Mouse (Mus musculus) testis, adult 2 months (tissue): ENCODE data around the gene Cxcl10. TPM values are rescaled to one million over a fixed set of nuclear protein-coding genes. Genes with fewer than 3 reads are reported as not detected.

Source experiments
- H3K27ac ChIP-seq: fragments of 200-500 bp; 2 replicates; pipeline ENCODE4 v1.5.1; 2012; ENCODE audit warnings: low read depth, low read length; ENCODE audit not compliant: control insufficient read depth, insufficient read depth
- H3K27me3 ChIP-seq: fragments of 200-500 bp; 2 replicates; pipeline ENCODE4 v1.6.1; 2012; ENCODE audit warnings: mild to moderate bottlenecking, low read length, moderate library complexity; ENCODE audit not compliant: control insufficient read depth, insufficient read depth
- H3K36me3 ChIP-seq: fragments of 200-500 bp; 2 replicates; pipeline ENCODE4 v1.6.1; 2012; ENCODE audit warnings: mild to moderate bottlenecking, low read length; ENCODE audit not compliant: control insufficient read depth, insufficient read depth
- H3K4me1 ChIP-seq: fragments of 200-500 bp; 2 replicates; pipeline ENCODE4 v1.6.1; 2012; ENCODE audit warnings: low read length; ENCODE audit not compliant: control insufficient read depth, insufficient read depth
- H3K4me3 ChIP-seq: fragments of 200-500 bp; 2 replicates; pipeline ENCODE4 v1.5.1; 2012; ENCODE audit warnings: low read depth, mild to moderate bottlenecking, low read length, moderate library complexity, mixed read lengths; ENCODE audit not compliant: control insufficient read depth
- CTCF ChIP-seq: fragments of 200-500 bp; IDR thresholded peaks from 2 replicates; pipeline ENCODE4 v1.5.1; 2012; ENCODE audit warnings: low read depth, mild to moderate bottlenecking, inconsistent platforms, low read length, moderate library complexity; ENCODE audit not compliant: control insufficient read depth, insufficient read depth, insufficient replicate concordance
- POLR2A ChIP-seq: fragments of 200-500 bp; IDR thresholded peaks from 2 replicates; pipeline ENCODE4 v1.6.1; 2012; ENCODE audit warnings: low read depth, mild to moderate bottlenecking, inconsistent platforms, low read length, moderate library complexity; ENCODE audit not compliant: control insufficient read depth
- polyA plus RNA-seq: library from polyadenylated mRNA; depleted of rRNA; stranded (reverse); fragments of >200 nt; gene quantifications from 2 replicates; pipeline ENCODE4 v1.2.3, GENCODE M21; 2012; rRNA removed

Cxcl10 gene
- 0.76 TPM in 1 of 2 replicates, not detected in the other for polyA plus RNA-seq

DNA sequence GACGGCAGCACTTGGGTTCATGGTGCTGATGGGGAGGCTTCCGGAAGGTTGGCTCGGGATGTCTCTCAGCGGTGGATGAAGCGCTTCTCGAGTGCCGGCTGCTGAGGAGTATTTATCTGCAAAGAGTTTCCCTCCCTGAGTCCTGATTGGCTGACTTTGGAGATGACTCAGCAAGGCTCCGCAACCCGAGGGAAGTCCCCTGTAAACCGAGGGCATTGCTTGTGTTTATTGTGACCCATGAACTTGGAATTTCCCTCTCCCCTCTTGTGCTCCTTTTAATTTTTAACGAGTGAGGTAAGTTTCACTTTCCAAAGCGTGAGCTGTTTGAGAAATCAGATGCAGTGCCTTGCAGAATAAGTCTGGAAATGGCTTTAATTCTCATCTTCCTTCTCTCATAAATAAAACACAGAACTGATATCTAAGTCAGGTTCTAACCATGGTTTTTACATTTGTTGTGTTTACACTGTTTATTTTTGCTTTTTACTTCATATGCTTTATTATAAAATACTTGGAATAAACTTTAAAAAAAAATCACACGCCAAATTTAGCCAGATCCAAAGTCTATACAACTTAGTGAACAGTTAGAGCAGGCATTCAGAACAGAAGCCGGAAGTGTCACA is at the start of gene Cxcl10:
Gene Cxcl10 (minus strand): TSS at position 96 of the 620 bp plus-strand sequence.
- Histone ChIP-seq H3K27ac (no peak within 1 kb of the TSS), H3K36me3 (no peaks in the 10 kb centered on the region; the same call in 1 of the 2 replicates), H3K4me3 (no peak within 1 kb of the TSS), H3K4me1 (peaks cover 2% of the 10 kb centered on the region; the same call in 1 of the 2 replicates), H3K27me3 (no peaks in the 10 kb centered on the region)
- no peak for TF ChIP-seq CTCF
- TF ChIP-seq POLR2A = no peak

DNA sequence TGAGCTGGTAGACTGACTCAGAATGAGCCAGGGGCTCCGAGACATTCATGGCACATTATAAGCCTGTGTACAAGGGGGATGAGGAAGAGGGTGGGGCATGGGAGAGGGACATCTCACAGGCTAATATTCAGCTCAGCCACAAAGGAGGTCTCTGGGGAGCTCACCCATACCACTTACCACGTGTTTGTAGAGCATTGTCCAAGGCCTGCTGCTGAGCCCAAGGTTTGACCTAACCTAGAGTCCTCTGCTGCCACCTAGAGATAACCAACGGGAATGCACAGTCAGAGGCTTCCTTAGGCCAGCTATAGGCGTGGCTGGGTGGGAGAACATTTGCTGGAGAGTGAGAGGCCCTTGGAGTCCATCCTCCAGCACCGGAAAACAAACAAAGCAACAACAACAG is 49.5 kb upstream of the Cxcl10 start:
- H3K27me3 ChIP-seq = no peaks in the 10 kb centered on the region
- H3K4me3 ChIP-seq = no peak overlapping the region
- H3K27ac ChIP-seq = peak overlapping the region; percentile 33; the same call in 1 of the 2 replicates
- TF ChIP-seq POLR2A (no peak), CTCF (peak; percentile 70; the same call in 1 of the 2 replicates)
- H3K36me3 ChIP-seq = peaks cover 1% of the 10 kb centered on the region; the same call in 1 of the 2 replicates
- H3K4me1 ChIP-seq = peaks cover 2% of the 10 kb centered on the region; the same call in 1 of the 2 replicates

DNA sequence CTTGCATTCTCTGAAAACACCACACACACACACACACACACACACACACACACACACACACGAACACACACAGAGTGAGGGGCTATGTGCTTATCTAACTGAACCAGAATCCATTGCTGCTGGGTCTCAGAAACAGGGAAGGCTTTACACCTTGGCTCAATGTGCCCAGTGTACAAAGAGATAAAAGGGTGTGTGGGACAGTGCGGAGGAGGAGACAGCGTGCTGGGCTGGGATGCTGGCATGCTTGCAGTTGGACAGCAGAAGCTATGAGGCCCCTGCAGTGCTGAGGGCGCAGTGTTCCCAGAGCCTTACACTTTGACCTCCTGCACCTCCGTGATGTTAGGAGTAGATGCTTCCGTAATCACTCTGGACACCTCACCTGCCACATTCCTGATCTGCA is 47.8 kb upstream of the Cxcl10 start:
- no peak for TF ChIP-seq POLR2A
- no peak for TF ChIP-seq CTCF
- Histone ChIP-seq H3K27ac (peak overlapping the region; percentile 3), H3K36me3 (peaks cover 1% of the 10 kb centered on the region; the same call in 1 of the 2 replicates), H3K27me3 (no peaks in the 10 kb centered on the region), H3K4me1 (peaks cover 12% of the 10 kb centered on the region), H3K4me3 (no peak overlapping the region)

DNA sequence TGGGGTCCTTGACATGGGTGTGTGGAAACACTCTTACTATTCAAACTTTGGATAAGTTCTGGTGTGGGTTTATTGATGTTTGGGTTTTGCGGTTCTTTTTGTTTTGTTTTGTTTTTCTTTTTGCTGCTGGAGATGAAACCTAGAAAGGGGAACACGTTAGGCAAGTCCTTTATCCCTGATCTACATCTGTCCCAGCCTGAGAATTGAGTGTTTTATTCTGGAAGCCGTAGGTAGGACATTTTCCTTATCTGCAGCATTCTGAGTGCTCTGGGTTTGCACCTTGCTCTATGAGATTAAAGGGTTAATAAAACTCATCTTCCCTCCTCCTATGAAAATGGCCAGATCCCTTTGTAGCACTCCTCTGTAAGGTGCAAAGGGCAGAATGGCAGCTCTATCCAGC is 47.1 kb upstream of the Cxcl10 start:
- TF ChIP-seq CTCF = no peak
- no peak for TF ChIP-seq POLR2A
- H3K27me3 ChIP-seq = no peaks in the 10 kb centered on the region

DNA sequence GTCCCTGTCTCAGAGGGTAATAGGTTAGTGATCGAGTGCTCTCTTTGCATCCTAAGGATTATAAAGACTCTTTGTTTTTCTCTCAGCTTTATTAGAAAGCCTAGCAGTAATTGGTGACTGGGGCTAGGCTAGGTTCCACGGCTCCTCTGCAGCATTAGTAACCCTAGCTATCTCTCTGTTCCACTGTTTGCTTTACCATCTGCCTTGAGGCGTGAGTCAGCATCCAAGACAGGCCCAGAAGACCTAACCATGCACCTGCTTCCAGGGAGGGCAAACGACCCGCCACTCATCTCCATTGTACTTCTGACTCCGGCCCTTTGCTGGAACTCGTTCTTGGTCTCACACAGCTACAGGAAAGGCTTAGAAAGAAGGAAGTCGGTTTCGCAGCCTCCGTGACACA is 45.2 kb upstream of the Cxcl10 start:
- H3K27ac ChIP-seq = no peak overlapping the region
- no peak overlapping the region for H3K4me3 ChIP-seq
- peaks cover 2% of the 10 kb centered on the region for H3K36me3 ChIP-seq
- TF ChIP-seq POLR2A (no peak), CTCF (no peak)
- no peaks in the 10 kb centered on the region for H3K27me3 ChIP-seq
- peaks cover 13% of the 10 kb centered on the region for H3K4me1 ChIP-seq

More for the DNA sequence above, 47.1 kb upstream of the Cxcl10 start:
- Histone ChIP-seq H3K4me3 (no peak overlapping the region), H3K36me3 (peaks cover 1% of the 10 kb centered on the region; the same call in 1 of the 2 replicates), H3K4me1 (peaks cover 13% of the 10 kb centered on the region), H3K27ac (peak overlapping the region; percentile 44; the same call in 1 of the 2 replicates)

DNA sequence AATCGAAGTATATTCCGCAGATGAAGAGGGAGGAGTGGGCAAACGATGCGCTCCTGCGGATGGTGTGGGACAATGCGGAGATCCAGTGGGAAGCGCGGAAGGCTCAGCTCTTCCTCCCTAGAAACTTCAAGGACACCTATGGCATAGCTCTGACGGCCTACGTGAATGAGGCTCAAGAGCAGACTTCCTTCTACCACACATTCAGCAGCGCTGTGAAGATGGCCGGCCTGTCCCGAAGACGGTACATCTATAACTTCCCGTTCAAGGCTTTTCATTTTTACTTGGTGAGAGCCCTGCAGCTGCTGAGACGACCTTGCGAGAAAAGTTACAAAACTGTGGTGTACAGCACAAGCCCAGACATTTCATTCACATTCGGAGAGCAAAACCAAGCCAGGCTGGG is 43.9 kb upstream of the Cxcl10 start:
- peaks cover 4% of the 10 kb centered on the region for H3K36me3 ChIP-seq
- H3K27ac ChIP-seq = peak overlapping the region; percentile 63
- TF ChIP-seq POLR2A = no peak
- no peak for TF ChIP-seq CTCF
- H3K4me3 ChIP-seq = peak overlapping the region; percentile 70
- H3K27me3 ChIP-seq = no peaks in the 10 kb centered on the region
- H3K4me1 ChIP-seq = peaks cover 11% of the 10 kb centered on the region

DNA sequence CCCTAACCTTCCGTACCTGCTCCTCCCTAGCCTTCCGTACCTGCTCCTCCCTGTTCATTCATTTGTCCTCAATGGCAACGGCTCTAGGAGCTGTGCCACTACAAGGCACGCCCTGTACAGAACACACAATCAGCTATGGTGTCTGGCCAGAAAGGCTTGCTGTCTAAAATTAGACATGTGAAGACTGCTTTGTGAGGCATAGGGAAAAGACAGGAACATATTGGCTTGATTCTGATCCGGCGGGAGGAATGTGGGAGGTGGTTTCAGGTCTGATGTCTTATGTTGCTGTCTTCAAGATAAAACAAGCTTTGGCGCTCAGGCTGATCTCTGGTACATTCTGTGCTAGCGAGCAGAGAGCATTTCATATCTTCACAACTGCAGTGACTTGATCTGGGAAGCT is 41.9 kb upstream of the Cxcl10 start:
- Histone ChIP-seq H3K36me3 (peaks cover 5% of the 10 kb centered on the region), H3K27ac (peak overlapping the region; percentile 82), H3K27me3 (no peaks in the 10 kb centered on the region), H3K4me1 (peaks cover 13% of the 10 kb centered on the region), H3K4me3 (no peak overlapping the region)
- TF ChIP-seq CTCF (no peak), POLR2A (no peak)

DNA sequence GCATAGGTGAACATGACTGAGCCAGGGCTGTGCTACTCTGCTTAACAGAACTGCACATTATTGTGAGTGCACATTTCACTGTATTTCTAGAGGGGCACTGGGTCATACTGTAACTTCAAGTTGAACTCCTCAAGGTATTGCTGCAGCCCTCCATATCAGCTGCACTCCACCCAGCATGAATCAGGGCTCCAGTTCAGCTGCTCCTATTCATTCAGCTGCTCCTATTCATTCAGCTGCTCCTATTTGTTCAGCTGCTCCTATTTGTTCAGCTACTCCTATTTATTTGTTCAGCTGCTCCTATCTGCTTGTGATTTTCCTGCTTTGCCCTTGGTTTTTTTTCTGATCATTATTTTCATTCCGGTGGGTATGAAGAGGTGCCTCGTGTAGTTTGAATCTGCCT is 41.3 kb upstream of the Cxcl10 start:
- Histone ChIP-seq H3K4me1 (peaks cover 13% of the 10 kb centered on the region), H3K4me3 (no peak overlapping the region), H3K36me3 (peaks cover 5% of the 10 kb centered on the region), H3K27ac (no peak overlapping the region; the same call in 1 of the 2 replicates), H3K27me3 (no peaks in the 10 kb centered on the region)
- TF ChIP-seq CTCF (no peak), POLR2A (no peak)
